Mouse (Mus musculus) gastrocnemius, postnatal 14 days (tissue): ENCODE measurements around the gene Il20. TPM values are rescaled to one million over a fixed set of nuclear protein-coding genes. Genes with fewer than 3 reads are reported as not detected.

Source experiments
- DNase-seq: peaks from one replicate; pipeline ENCODE4 v3.0.0; 2021; ENCODE audit warnings: mixed read lengths
- intact Hi-C: fragments of 180-260 bp; cut with DNase I; formaldehyde crosslinking; loops from one replicate; pipeline ENCODE4 v1.15.1; 2025; ENCODE audit warnings: low total_unique reads
- long read RNA-seq, 2 experiments: library from polyadenylated mRNA; stranded (forward); transcript quantifications; one replicate each; pipeline ENCODE4 v2.0.0; 2021
- total RNA-seq, 2 experiments: library from RNA; stranded (reverse); gene quantifications; 2 replicates each; pipeline ENCODE4 v1.2.3; 2021

The Il20 gene
- not detected for total RNA-seq
- long read RNA-seq, experiment 1, result 0 reads
- long read RNA-seq, experiment 2, result 0 reads

DNA sequence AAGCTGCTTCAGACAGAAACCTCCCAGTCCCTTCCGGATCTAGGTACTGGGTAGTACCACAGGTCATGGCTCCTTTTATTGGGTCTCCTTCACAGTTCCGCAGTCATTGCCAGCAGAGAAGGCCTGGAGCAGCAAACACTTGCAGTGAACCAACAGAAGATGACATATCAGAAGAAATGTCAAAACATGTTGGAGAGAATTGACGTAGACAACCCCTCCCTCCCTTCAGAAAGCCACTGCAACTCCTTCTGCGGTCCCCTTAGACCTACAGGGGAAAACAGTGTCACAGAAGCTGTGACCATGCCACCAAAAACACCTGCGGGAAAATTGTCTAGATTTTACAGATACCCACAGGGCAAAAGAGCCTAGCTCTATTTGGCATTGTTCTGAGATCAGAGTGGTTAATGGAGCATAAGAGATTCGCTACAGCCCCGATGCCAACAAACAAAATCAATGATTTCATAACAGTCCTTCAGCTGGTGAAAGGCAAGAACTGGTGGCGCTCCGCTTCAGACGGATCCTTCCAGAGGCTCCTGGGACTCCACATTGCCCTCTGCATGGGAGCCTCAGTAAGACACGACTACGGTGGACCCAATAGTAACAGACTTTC is at the start of gene Il20:
Gene Il20 (minus strand): TSS at position 51 of the 610 bp plus-strand sequence.
- DNase-seq, result no peak
- intact Hi-C loops, result no loop called here

DNA sequence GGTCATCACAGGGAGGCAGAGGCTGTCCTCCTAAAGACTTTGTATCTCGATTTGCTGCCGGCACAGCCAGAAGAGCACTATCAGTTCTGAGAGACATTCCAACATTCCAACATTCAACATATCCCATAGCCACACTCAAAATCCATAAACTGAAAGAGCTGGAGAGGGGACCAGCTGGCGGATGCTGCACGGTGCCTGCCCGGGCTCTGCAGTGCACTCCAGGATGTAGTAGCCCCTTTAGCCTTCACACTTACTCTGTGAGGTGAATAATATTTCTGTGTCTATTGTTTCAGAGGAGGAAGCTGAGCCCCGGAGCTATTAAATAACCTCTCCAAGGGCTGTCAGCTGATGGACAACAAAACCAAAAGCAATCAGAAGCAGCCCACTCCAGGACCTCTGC is 35.7 kb upstream of the Il20 start:
- DNase-seq, result no peak
- intact Hi-C loops, result no loop called here

DNA sequence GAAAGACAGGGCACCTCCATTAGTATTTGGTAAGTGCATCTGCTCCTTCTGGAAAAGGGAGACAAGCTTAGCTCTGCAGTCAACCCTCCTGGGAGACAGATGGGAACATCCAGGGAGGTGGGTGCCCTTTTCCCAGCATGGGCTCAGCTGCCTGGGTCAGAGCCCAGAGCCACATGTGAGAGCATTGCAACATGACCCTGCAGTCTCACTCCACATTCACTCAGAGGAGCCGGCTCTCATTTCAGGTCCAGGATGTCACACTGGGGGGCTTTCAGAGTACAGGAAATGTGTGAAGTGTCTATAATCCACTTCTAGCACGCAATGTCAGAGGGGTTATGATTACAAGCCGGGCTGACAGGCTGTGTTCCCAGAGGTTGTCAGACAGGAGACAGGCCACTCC is 30.6 kb upstream of the Il20 start:
- intact Hi-C loops, result no loop called here
- DNase-seq, result peak; percentile 36

DNA sequence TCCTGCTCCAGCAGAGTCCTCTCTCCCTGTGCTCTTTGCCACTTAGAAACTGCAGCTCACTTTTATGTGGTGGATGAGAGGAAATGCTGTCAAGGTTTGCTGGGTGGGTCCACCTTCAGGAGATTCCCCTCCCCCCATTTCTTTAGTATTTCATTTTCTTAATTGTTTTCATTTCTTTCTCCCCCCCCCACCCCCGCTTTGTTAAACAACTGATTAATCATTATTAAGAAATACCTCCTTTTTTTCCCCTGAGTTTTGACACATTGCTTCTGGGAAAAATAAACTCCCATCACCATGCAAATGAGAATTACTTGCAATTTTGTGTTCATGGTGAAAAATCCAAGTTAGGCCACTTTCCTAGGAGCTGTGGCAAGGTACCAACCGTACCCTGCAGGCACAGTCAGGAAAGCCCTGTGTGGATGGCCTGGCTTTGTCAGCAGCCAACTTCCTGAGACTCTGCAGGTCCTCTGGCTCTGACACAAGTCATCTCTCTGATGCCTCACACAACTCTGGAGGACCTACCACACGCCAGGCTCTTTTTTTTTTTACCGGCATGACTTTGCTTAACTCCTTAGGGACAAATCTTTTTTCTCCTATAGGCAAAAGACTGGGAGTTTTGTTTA is 28.9 kb upstream of the Il20 start, which contains the start of gene Il19:
Gene Il19 (minus strand): TSS at position 51 of the 623 bp plus-strand sequence.
- no peak for DNase-seq
- intact Hi-C loops, result no loop called here

DNA sequence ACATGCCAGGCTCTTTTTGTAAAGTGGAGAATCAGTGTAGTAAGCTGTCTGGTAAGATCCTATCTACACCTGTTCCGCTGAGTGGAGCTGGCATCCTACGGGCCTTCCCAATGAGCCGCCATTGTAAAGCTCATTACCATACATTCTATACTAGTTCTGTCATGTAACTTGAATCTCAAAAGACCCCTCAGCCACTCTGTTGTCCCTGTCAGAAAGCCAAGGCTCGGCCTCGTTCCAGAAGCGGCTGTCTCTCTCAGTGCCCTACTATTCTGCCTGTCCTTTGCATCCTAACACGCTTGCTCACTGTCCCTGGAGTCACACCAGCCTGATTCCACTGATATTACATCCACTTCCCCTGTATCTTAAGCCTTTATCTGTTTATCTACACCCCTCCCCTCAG is 26.9 kb upstream of the Il20 start:
- no peak for DNase-seq
- intact Hi-C loops, result no loop called here

DNA sequence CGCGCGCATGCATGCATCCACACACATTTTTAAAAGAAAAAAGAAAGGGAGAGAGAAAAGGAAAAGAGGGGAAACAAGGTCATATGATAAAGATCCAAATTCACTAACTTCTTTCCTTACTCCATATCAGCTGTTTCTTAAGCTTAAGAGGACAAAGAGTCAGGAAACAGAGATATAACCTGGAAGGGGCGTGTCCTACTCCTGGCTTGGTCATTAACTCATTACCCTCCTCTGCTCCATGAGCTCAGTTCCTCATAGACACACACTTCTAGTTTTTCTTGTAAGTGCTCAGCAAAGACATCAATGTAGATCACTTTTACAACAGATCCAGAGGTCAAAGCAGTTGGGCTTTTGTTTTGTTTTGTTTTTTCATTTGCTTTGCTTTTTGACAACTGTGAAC is 25.9 kb upstream of the Il20 start:
- DNase-seq, result no peak
- intact Hi-C loops, result no loop called here

DNA sequence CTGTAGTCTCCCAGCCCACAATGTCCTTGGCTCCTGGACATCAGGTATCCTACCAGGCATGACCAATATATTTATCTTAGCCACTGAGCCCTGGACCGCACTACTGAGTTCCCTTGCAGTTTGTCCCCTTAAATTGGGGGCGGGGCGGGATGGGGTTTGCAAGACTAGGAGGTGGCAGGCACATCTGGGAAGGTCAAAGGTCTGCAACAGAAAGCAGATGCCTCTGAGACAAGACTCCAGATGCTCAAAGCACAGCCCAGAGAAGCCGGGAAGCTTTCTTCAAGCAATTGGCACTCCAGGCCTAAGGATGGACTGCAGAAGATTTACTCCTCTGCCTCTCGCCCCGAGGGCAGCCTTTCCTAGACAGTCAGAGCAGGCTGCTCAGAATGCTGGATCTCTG is 25.1 kb upstream of the Il20 start:
- intact Hi-C loops, result no loop called here
- DNase-seq, result no peak

DNA sequence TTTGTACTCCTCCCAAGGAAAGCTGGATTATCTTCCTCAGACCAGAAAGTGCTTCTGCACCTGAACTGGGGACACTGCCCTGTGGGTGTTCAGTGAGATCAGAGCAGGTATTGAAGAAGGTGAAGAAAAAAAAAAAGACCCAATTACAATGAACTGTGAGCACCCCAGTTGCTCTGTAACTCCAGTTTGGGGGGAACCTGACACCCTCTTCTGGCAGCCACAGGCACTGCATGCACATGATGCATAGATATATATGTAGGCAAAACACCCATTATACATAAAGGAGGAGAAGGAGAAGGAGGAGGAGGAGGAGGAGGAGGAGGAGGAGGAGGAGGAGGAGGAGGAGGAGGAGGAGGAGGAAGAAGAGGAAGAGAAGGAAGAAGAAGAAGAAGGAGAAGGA is 15.2 kb upstream of the Il20 start:
- intact Hi-C loops, result no loop called here
- DNase-seq, result no peak

DNA sequence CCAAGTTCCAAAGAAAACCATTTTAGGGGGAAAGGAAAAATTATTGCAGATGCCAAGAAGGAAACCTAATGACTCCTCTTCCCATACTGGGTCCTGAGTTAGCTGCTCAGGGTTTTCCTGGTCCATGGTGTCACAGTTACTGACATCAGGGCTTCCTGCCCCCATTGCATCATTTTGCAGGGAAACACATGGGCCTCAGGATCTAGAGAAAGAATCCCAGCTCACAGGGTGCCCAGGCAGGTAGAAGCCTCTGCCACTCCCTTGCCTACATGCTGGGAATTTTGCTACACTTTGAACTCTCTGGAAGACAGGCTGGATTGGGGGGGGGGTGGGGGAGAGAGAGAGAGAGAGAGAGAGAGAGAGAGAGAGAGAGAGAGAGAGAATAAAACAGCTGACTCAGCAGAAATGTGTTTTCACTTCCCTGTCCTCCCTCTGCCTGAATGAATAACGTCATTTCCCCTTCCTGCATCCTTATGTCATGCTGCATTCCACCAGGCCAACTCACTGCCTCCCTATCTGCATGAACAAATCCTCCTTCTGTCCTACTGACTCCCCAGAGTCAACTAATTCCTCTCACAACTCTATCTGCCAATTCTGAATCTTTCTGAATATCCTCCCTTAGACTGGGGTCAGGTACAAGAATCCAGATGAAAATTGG is 7.2 kb upstream of the Il20 start:
- intact Hi-C loops, result no loop called here
- DNase-seq, result no peak

DNA sequence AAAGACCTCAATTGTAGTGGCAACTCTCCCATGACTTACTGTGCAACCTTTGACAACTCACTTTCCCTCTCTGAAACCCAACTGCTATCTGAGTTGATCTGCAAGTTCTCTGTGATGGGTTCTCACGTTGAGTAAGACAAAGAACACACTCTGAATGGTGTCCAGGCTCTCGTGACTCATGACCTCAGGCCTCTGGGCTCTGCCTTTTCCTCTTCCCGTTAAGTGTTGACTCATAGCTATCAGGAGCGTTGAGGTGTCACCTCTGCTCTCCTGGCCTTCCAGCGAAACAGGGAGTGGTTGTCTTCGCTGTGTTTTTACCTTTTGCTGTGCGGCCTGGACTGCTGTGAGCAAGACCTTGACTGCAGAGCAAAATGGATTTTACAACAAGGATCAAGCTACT is 8.7 kb downstream of the Il20 start:
- intact Hi-C loops, result no loop called here
- no peak for DNase-seq

DNA sequence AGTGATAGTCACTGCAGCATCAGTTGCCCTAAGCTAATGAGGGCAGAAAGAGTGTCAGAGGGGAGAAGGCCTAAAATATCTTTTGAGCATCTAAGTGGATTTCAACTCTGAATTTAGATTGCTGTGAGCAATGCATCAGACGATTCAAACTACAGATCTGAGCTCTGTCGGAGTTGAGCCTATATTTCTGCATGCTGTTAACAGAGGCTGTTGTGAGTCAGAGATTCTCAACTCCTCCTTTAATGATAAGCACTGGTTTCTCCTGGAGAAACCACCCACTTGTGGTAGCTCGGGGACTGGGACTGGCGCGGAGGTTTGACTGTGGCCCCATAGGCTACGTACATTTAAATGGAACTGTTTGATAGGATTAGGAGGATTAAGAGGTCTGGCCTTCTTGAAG is 16.8 kb downstream of the Il20 start:
- intact Hi-C loops, result no loop called here
- no peak for DNase-seq

DNA sequence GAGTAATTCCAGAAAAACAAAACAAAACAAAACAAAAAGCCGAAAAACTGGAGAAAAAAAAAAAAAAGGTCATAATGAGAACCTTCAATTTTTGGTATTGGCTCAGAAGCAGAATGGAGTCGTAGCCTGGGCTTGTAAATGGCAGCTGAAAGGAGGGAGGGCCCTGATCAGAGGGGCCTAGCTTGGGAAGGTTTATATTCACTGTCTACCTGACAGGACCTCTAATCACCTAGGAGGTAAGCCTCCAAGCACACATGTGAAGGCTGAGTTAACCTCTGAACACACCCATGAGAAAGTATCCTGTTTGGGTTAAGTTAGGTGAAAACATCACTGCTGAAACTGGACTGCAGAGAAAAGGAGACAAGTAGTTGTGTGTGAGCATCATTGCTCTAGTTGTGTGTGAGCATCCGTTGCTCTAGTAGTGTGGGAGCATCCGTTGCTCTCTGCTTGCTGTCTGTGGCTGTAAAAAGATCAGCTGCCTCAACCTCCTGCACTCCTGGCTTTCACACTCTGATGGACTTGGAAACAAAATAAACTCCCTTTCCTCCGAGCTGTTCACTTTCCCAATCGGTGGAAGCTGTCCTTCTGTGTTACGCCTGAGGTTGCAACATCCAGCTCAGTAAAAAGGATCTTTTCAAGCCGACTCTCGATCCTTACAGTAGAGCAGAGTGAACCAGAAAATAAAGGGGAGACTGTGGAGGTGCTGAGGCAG is 17.8 kb downstream of the Il20 start:
- no peak for DNase-seq
- intact Hi-C loops, result no loop called here

DNA sequence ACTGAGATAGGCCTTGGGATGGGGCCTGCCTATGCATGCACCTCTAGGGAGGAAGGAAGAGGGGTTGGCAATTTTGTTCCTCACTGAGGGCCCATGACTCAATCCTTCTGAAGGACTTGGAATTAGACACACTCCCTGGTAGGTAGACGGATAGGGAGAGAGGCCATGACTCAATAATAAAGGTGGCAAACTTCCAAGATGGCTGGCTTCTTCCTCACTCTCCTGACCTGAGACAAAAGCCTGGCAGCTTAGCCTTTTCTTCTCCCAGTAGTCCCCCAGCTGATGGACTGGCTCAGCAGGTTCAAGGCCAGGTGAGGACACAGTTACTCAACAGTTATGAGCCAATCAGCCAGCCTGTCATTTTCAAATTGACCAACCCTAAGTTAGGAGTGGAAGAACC is 18.8 kb downstream of the Il20 start:
- intact Hi-C loops, result no loop called here
- DNase-seq, result no peak

DNA sequence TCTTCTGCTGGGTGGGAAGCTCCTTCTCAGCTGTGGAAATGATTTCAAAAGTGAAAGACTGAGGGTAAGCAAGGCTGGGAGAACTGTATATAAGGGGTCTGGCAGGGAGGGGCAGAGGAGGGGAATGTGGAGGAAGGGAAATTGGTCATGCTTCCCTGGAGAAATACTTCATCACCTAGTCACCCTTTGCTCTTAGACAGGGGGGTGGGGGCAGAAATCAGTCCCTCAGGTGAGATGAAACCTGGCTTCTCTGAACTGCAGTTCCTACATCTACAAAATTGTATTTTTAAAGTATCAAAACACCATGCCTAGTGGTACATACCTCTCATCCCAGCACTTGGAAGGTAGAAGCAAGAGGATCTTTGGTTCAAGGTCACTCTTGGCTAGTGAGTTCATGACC is 23.9 kb downstream of the Il20 start, which contains the start of gene Il24:
Gene Il24 (minus strand): TSS at position 101 of the 400 bp plus-strand sequence.
- DNase-seq, result no peak
- intact Hi-C loops, result no loop called here

DNA sequence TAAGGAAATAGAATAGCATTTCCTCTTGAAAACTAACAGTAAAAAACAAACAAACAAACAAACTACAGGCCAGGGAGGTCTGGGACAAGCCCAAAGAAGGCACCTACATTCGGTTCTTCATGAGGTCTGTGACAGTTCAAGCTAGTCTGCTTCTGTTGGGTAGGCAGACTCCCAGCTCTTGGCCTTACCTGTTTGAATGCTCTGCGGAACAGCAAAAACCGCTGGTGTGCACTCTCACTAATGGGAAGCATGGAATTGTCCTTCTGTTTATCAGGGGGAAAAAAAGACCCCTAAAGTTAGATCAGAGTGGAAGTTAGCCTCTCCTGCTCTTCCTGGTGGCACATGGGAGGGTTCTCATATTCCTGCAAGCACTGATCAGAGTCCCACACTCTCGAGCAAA is 28.1 kb downstream of the Il20 start:
- no peak for DNase-seq
- intact Hi-C loops, result no loop called here

DNA sequence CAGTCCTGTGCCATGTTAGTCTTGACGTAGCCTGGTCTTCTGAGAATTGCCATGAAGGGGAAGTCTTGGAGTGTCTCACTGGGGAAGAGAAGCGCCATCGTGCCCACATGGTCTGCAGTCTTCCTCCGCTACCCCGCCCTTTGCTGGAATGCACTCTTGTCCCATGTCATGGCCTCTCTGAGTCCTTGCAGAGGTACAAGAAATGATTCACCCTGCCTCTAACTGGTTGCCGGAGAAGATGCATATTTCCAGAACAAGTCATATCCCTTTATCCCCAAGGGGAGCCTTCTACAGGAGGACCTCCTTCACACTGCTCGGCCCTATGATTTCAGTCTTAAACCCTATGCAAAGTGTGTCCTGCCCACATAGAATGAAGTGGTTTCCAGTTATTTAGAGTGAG is 31.3 kb downstream of the Il20 start:
- intact Hi-C loops, result loop anchor here (5.0 kb wide), 2 partner anchors 102 to 172 kb away; no protein-coding TSS in a partner anchor
- no peak for DNase-seq

DNA sequence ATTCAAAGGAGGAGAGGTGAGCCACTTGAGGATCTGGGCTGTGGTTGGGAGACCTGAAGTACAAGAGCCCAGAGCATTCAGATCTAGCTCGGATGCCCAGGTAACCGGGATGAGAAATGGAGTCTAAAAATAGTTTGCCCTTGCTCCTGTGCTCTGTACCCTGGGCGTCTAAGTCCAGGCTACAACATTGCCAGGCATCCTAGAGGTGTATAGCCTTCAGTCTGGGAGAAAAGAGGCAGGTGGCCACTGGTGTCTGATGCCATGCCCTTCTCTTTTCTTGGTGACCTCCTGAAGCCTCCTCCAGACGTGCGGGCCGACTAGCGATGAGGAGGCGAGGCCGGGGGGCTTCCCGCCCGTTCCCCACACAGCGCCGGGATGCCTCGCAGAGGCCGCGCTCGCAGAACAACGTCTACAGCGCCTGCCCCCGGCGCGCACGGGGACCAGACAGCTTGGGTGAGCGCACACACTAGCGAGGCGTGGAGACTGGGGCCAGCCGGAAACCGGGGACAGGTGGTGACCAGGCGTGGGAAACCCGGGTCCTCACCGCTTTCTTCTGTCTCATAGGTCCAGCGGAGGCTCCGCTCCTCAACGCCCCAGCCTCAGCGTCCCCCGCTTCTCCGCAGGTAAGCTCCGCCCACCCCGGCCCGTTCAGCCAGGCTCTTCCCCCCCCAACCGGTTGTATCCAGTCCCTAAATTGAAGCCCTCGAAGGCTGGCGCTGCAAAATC is 33.2 kb downstream of the Il20 start:
- DNase-seq, result no peak
- intact Hi-C loops, result loop anchor here (5.0 kb wide), 2 partner anchors 104 to 174 kb away; no protein-coding TSS in a partner anchor

DNA sequence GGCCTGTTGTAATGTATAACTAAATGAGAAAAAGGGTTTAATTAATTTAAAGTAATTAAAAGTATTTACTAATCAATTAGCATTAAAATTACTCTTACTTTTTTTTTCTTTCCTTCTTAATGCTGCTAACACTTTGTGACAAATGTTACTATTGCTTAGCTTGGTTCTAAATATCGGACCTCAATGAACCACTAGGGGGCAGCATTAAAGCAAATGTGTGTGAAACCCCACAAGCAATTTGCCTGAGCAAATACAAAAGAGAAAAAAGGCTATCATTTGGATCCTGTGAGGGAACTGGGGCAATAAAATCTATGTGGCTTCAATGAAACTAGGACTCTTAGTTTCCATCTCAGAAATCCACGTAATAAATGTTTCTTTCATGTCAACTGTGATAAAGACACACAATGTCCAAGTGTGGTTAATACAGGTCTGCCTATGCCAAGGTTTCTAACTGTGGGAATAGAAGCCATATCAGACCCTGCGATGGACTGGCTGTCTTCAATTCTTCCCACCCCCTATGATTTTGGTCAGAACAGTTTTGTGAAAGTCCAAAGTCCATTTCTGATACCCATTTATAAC is 34.2 kb downstream of the Il20 start:
- intact Hi-C loops, result loop anchor here (5.0 kb wide), 2 partner anchors 105 to 175 kb away; no protein-coding TSS in a partner anchor
- no peak for DNase-seq

DNA sequence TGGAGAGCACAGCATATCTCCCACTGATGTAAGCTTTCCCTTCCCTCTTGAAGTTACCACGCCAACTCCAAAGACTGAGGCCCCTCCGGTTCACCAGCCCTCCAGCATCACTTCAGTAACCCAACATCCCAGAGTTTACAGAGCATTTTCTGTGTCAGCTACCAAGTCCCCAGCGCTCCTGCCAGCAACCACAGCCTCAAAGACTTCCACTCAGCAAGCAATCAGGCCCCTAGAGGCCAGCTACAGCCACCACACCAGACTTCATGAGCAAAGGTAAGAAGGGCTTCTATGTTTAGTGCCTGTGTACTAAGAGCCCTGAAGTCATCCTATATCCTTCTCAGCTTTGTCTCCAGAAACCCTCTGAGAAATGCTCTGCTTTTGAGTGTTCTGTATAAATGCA is 35.3 kb downstream of the Il20 start:
- no peak for DNase-seq
- intact Hi-C loops, result loop anchor here (5.0 kb wide), 2 partner anchors 106 to 176 kb away; no protein-coding TSS in a partner anchor
